Mouse (Mus musculus) midbrain, embryonic 11.5 days (tissue): Measurements from ENCODE around the gene Ddx54. TPM values are rescaled to one million over a fixed set of nuclear protein-coding genes. Genes with fewer than 3 reads are reported as not detected.

ENCODE experiments used
- ATAC-seq: fragments of 200-750 bp; cut with Nextera tagmentation; 2 replicates; pipeline ENCODE4 v1.8.0; 2017; ENCODE audit warnings: moderate TSS enrichment, moderate library complexity; ENCODE audit not compliant: low FRiP score
- DNase-seq: peaks from one replicate; pipeline ENCODE4 v3.0.0; 2015; ENCODE audit warnings: low spot score; ENCODE audit errors: missing footprints
- H3K27ac ChIP-seq: fragments of 300-500 bp; sonication (generic); 2 replicates; pipeline ENCODE4 v1.5.1; 2014; ENCODE audit warnings: low read depth, low read length
- H3K27me3 ChIP-seq: fragments of 300-500 bp; sonication (generic); 2 replicates; pipeline ENCODE4 v1.6.1; 2014; ENCODE audit warnings: mild to moderate bottlenecking, low read length, moderate library complexity, mixed read lengths; ENCODE audit not compliant: control insufficient read depth, insufficient read depth
- H3K36me3 ChIP-seq: fragments of 300-500 bp; sonication (generic); 2 replicates; pipeline ENCODE4 v1.6.1; 2014; ENCODE audit warnings: mild to moderate bottlenecking, low read length, moderate library complexity, mixed read lengths; ENCODE audit not compliant: control insufficient read depth, insufficient read depth
- H3K4me1 ChIP-seq: fragments of 300-500 bp; sonication (generic); 2 replicates; pipeline ENCODE4 v1.6.1; 2014; ENCODE audit warnings: low read length; ENCODE audit not compliant: control insufficient read depth, insufficient read depth
- H3K4me2 ChIP-seq: fragments of 300-500 bp; sonication (generic); 2 replicates; pipeline ENCODE4 v1.6.1; 2014; ENCODE audit warnings: mild to moderate bottlenecking, moderate library complexity
- H3K4me3 ChIP-seq: fragments of 300-500 bp; sonication (generic); 2 replicates; pipeline ENCODE4 v1.5.1; 2014; ENCODE audit warnings: low read depth, low read length
- H3K9ac ChIP-seq: fragments of 300-500 bp; sonication (generic); 2 replicates; pipeline ENCODE4 v1.6.1; 2014; ENCODE audit warnings: low read length
- H3K9me3 ChIP-seq: fragments of 300-500 bp; sonication (generic); 2 replicates; pipeline ENCODE4 v1.6.1; 2016; ENCODE audit warnings: low read length; ENCODE audit not compliant: control insufficient read depth
- WGBS: fragments of 180-500 bp; shearing (Covaris S2); extraction: QIAGEN DNeasy Blood & Tissue Kit; methylation state at CpG from one replicate; pipeline ENCODE4 v1.1.7; 2014; 5-methylcytosine and 5-hydroxymethylcytosine counted together
- polyA plus RNA-seq: library from polyadenylated mRNA; unstranded; fragments of >200 nt; fragmentation: Nextera tagmentation; extraction: Ambion mirVana; gene quantifications from 2 replicates; pipeline ENCODE4 v1.2.1, GENCODE M21; 2014

Gene Ddx54
- polyA plus RNA-seq, 1 experiment from 2014 or later: 32.2 TPM

- no peaks in the 10 kb centered on the region for H3K27me3 ChIP-seq
- ATAC-seq (no peak), DNase-seq (no peak)
- 89% methylated on average over 10 of the region's 10 CpGs for WGBS
- no peak overlapping the region for H3K27ac ChIP-seq
- no peaks in the 10 kb centered on the region for H3K9me3 ChIP-seq
- no peak overlapping the region for H3K4me2 ChIP-seq
- no peak overlapping the region for H3K9ac ChIP-seq
- H3K4me1 ChIP-seq: no peaks in the 10 kb centered on the region
- peaks cover 33% of the 10 kb centered on the region for H3K36me3 ChIP-seq
- no peak overlapping the region for H3K4me3 ChIP-seq
Observed at GRCm38 (mm10) chr5:120624427-120624826, 11.9 kb downstream of the Ddx54 start.

GRCm38 (mm10) chr5:120626399-120626798 is 13.9 kb downstream of the Ddx54 start:
- Histone ChIP-seq H3K4me1 (no peaks in the 10 kb centered on the region), H3K4me3 (no peak overlapping the region), H3K4me2 (no peak overlapping the region), H3K27ac (no peak overlapping the region), H3K9ac (no peak overlapping the region), H3K9me3 (no peaks in the 10 kb centered on the region), H3K36me3 (peaks cover 20% of the 10 kb centered on the region), H3K27me3 (no peaks in the 10 kb centered on the region)
- WGBS: 29% methylated on average over 19 of the region's 19 CpGs
- DNase-seq (no peak), ATAC-seq (peak; percentile 54; the same call in 1 of the 2 replicates)

GRCm38 (mm10) chr5:120627515-120628300 is 15.2 kb downstream of the Ddx54 start:
- H3K9ac ChIP-seq: no peak overlapping the region
- no peak for ATAC-seq
- H3K27ac ChIP-seq: no peak overlapping the region

GRCm38 (mm10) chr5:120628624-120629023 is 16.1 kb downstream of the Ddx54 start:
- Histone ChIP-seq H3K4me2 (no peak overlapping the region), H3K9ac (no peak overlapping the region), H3K36me3 (peaks cover 17% of the 10 kb centered on the region), H3K27me3 (no peaks in the 10 kb centered on the region), H3K27ac (no peak overlapping the region), H3K9me3 (peaks cover 2% of the 10 kb centered on the region; the same call in 1 of the 2 replicates), H3K4me1 (no peaks in the 10 kb centered on the region), H3K4me3 (no peak overlapping the region)
- 84% methylated on average over 7 of the region's 7 CpGs for WGBS
- ATAC-seq (no peak), DNase-seq (no peak)

More at GRCm38 (mm10) chr5:120627515-120628300, 15.2 kb downstream of the Ddx54 start:
- H3K9me3 ChIP-seq: peaks cover 2% of the 10 kb centered on the region; the same call in 1 of the 2 replicates
- no peak overlapping the region for H3K4me2 ChIP-seq
- no peak for DNase-seq
- peaks cover 20% of the 10 kb centered on the region for H3K36me3 ChIP-seq
- WGBS: 85% methylated on average over 15 of the region's 15 CpGs
- no peak overlapping the region for H3K4me3 ChIP-seq
- H3K27me3 ChIP-seq: no peaks in the 10 kb centered on the region
- H3K4me1 ChIP-seq: no peaks in the 10 kb centered on the region

GRCm38 (mm10) chr5:120631128-120631527 is 18.6 kb downstream of the Ddx54 start:
- H3K27me3 ChIP-seq: no peaks in the 10 kb centered on the region
- H3K4me1 ChIP-seq: no peaks in the 10 kb centered on the region; the same call in 1 of the 2 replicates
- H3K4me3 ChIP-seq: no peak overlapping the region
- 0 out of 2 replicates have a peak overlapping the region, but pooled peaks have one; percentile 34 for H3K9ac ChIP-seq
- ATAC-seq (no peak), DNase-seq (no peak)
- H3K27ac ChIP-seq: no peak overlapping the region
- H3K9me3 ChIP-seq: peaks cover 2% of the 10 kb centered on the region; the same call in 1 of the 2 replicates
- H3K36me3 ChIP-seq: peaks cover 5% of the 10 kb centered on the region; the same call in 1 of the 2 replicates
- WGBS: 9% methylated on average over 29 of the region's 29 CpGs
- peak overlapping the region; percentile 31; the same call in 1 of the 2 replicates for H3K4me2 ChIP-seq

GRCm38 (mm10) chr5:120631892-120632291 is 19.4 kb downstream of the Ddx54 start:
- DNase-seq: no peak
- Histone ChIP-seq H3K4me1 (no peaks in the 10 kb centered on the region; the same call in 1 of the 2 replicates), H3K27me3 (no peaks in the 10 kb centered on the region), H3K27ac (no peak overlapping the region), H3K9me3 (peaks cover 2% of the 10 kb centered on the region; the same call in 1 of the 2 replicates), H3K36me3 (peaks cover 5% of the 10 kb centered on the region; the same call in 1 of the 2 replicates), H3K9ac (no peak overlapping the region), H3K4me2 (no peak overlapping the region), H3K4me3 (no peak overlapping the region)
- WGBS: 90% methylated on average over 5 of the region's 5 CpGs
- no peak for ATAC-seq

- Histone ChIP-seq H3K36me3 (no peaks in the 10 kb centered on the region), H3K9me3 (peaks cover 2% of the 10 kb centered on the region; the same call in 1 of the 2 replicates), H3K4me1 (no peaks in the 10 kb centered on the region; the same call in 1 of the 2 replicates), H3K9ac (no peak within 1 kb of the TSS), H3K4me2 (no peak within 1 kb of the TSS), H3K27ac (no peak within 1 kb of the TSS), H3K27me3 (no peaks in the 10 kb centered on the region), H3K4me3 (no peak within 1 kb of the TSS)
- DNase-seq (no peak), ATAC-seq (no peak)
- WGBS: 61% methylated on average over 9 of the region's 9 CpGs
Observed at GRCm38 (mm10) chr5:120634131-120634530, 21.6 kb downstream of the Ddx54 start, which contains the start of gene Cfap73. Gene Cfap73 (minus strand): TSS chr5:120634235.

- no peak overlapping the region for H3K4me2 ChIP-seq
- no peaks in the 10 kb centered on the region for H3K27me3 ChIP-seq
- no peaks in the 10 kb centered on the region for H3K36me3 ChIP-seq
- no peaks in the 10 kb centered on the region; the same call in 1 of the 2 replicates for H3K4me1 ChIP-seq
- no peak overlapping the region for H3K4me3 ChIP-seq
- DNase-seq (no peak), ATAC-seq (no peak)
- no peak overlapping the region for H3K9ac ChIP-seq
- peaks cover 2% of the 10 kb centered on the region; the same call in 1 of the 2 replicates for H3K9me3 ChIP-seq
- 66% methylated on average over 5 of the region's 5 CpGs for WGBS
- no peak overlapping the region for H3K27ac ChIP-seq
Observed at GRCm38 (mm10) chr5:120634860-120635259, 22.3 kb downstream of the Ddx54 start.

GRCm38 (mm10) chr5:120635633-120636032 is 23.1 kb downstream of the Ddx54 start:
- WGBS: 85% methylated on average over 5 of the region's 5 CpGs
- ATAC-seq: no peak

More at GRCm38 (mm10) chr5:120635633-120636032, 23.1 kb downstream of the Ddx54 start:
- no peaks in the 10 kb centered on the region for H3K27me3 ChIP-seq
- no peak overlapping the region for H3K4me2 ChIP-seq
- DNase-seq: no peak
- no peaks in the 10 kb centered on the region; the same call in 1 of the 2 replicates for H3K4me1 ChIP-seq
- H3K4me3 ChIP-seq: no peak overlapping the region
- peaks cover 2% of the 10 kb centered on the region; the same call in 1 of the 2 replicates for H3K9me3 ChIP-seq
- H3K27ac ChIP-seq: no peak overlapping the region
- no peak overlapping the region for H3K9ac ChIP-seq
- H3K36me3 ChIP-seq: no peaks in the 10 kb centered on the region
